Mouse (Mus musculus) thymus, adult 2 months (tissue): ENCODE measurements around the gene Sh3rf1.

Experiments
- CTCF ChIP-seq: fragments of 200-500 bp; IDR thresholded peaks from 2 replicates; pipeline ENCODE4 v1.5.1; 2012; ENCODE audit warnings: mild to moderate bottlenecking, control low read depth, low read length, moderate library complexity, borderline replicate concordance; ENCODE audit not compliant: control insufficient read depth, poor library complexity, insufficient read depth; ENCODE audit errors: extremely low read depth
- POLR2A ChIP-seq: fragments of 200-500 bp; IDR thresholded peaks from 2 replicates; pipeline ENCODE4 v1.6.1; 2012; ENCODE audit warnings: mild to moderate bottlenecking, low read length, control low read depth, moderate library complexity; ENCODE audit not compliant: control insufficient read depth, poor library complexity, insufficient read depth; ENCODE audit errors: extremely low read depth

- TF ChIP-seq POLR2A (no peak), CTCF (no peak)
Measured at GRCm38 (mm10) chr8:61388341-61388740, 164.7 kb downstream of the Sh3rf1 start.
